Mouse (Mus musculus) spleen, embryonic (tissue): ENCODE results near the gene Olfr47.
"Not testable (repeated sequence)": the region's sequence is repeated elsewhere in the genome, so short reads cannot be mapped to it uniquely, and the experiment has no call there.

ENCODE experiments used
- CTCF ChIA-PET: fragments of 350-600 bp; sonication (Branson Sonifier 250); formaldehyde crosslinking; loops from one replicate; lab custom pipeline; 2022; lab: Charles Lee

The Olfr47 gene

DNA sequence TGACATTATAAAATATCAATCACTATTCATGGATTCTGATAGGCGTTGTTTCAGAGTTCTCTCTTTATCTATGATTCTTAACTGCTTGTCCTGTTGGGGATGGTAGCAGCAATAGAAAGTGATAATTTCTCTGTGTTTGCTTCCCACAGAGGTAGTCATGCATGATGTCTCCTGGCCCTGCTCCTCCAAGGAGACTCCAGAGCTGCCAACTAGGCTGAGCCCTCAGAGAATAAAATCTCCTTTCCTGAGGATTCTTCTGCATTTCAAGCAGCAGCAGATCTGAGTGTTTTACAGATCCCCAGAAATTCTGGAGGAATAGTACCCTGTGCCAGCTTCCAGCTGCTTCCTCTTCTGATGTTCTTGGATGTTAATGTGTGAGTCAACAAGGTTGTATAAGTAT lies at the start of gene Olfr47:
Olfr47 (plus strand) TSS at position 275 of the 400 bp plus-strand sequence.
- CTCF ChIA-PET, result not testable (repeated sequence)

DNA sequence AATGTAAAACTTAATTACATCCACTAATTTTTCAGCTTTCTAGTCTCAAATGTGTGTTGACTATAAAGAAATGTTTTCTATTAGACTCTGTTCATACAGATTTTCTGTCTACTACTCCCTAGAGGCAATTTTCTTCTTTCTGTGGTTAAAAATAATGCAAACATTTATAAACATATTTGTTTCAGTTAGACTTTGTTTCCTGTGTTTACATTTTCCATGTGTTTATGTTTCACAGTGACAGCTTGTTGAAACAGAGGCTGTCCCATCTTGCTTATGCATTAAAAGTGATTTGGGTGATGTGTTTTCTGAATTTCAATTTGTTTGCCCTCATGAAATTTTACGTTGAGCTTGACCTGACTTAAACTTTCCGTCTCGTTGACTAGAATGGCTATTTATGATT lies 40.3 kb upstream of the Olfr47 start:
- CTCF ChIA-PET, result no interaction called here

DNA sequence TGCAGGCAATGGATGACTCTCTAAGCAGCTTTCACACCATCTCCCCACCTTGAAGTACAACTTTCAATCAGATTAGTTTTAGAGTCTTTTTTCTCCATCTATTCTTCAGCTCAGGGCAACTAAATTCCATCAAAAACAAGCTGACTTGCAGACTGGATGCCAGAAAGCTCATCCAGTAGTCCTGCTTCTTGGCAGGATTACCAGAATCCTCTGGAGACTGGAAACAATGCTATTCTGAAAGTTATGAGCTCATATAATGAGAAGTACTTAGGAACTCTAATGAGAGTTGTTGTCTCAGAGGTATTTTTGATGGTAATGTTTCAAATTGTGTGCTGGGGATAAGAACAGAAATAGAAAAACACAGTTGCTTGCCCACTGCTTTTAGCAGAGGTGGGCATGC lies 34.5 kb upstream of the Olfr47 start, which contains the start of gene Olfr435:
Olfr435 (plus strand) TSS at position 366 of the 400 bp plus-strand sequence.
- CTCF ChIA-PET, result no interaction called here

GRCm38 (mm10) chr6:43198094-43198493 lies 33.2 kb upstream of the Olfr47 start:
- CTCF ChIA-PET, result no interaction called here

- CTCF ChIA-PET, result no interaction called here
These were observed 28.5 kb upstream of the Olfr47 start for GRCm38 (mm10) chr6:43202786-43203185.

GRCm38 (mm10) chr6:43205355-43205754 lies 26.0 kb upstream of the Olfr47 start:
- CTCF ChIA-PET, result no interaction called here

DNA sequence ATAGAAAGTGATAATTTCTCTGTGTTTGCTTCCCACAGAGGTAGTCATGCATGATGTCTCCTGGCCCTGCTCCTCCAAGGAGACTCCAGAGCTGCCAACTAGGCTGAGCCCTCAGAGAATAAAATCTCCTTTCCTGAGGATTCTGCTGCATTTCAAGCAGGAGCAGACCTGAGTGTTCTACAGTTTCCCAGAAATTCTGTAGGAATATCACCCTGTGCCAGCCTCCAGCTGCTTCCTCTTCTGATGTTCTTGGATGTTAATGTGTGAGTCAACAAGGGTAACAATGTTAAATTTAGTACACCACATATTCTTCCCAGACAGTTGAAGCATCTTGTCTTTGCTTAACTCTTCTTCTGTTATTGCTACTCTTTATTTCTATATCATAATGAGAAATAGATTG lies 18.5 kb upstream of the Olfr47 start, which contains the start of gene Olfr434:
Olfr434 (plus strand) TSS at position 149 of the 400 bp plus-strand sequence.
- CTCF ChIA-PET, result not testable (repeated sequence)

- CTCF ChIA-PET, result no interaction called here
These were observed 10.7 kb downstream of the Olfr47 start for GRCm38 (mm10) chr6:43242061-43242460.

- CTCF ChIA-PET, result no interaction called here
These were observed 16.1 kb downstream of the Olfr47 start for GRCm38 (mm10) chr6:43247396-43247795.

GRCm38 (mm10) chr6:43252994-43253393 lies 21.7 kb downstream of the Olfr47 start:
- CTCF ChIA-PET, result no interaction called here

DNA sequence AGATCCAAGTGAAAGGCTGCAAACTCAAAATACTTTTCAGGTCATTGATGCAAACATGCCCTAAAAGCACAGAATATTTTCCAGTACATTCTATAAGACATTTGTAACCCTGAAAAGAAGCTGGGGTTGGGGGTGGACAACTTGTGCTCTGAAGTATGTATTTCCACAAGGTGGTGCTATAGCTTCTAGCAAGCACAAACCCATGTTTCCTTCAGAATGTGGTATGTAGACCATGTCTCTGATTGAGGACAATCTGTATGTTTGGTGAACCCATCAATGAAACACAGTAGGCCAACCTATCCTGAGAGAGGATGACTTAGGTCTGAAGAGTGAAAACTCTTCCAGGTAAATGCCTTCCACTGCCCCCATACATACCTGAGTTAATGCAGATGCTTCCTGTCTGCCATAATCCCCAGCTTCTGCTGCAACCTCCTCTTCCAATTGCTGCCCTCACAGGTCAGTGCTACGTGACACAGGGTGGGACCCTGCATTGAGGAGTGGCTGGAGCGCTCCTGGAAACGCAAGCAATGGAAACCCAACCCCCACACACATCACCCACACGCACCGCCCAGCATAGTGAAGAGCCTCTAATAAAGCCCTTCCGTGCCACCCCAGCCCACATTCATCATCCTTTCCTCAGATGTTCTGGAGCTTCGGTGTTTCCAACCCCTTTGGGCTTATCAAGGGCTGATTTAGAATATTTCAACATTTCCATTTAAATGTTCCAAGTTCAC lies 23.0 kb downstream of the Olfr47 start:
- CTCF ChIA-PET, result no interaction called here

- CTCF ChIA-PET, result no interaction called here
These were observed 29.4 kb downstream of the Olfr47 start for GRCm38 (mm10) chr6:43260756-43261155.

GRCm38 (mm10) chr6:43265363-43266041 lies 34.2 kb downstream of the Olfr47 start, which contains the start of gene Arhgef5:
Gene Arhgef5 (plus strand): TSS chr6:43265582.
- CTCF ChIA-PET, result no interaction called here

DNA sequence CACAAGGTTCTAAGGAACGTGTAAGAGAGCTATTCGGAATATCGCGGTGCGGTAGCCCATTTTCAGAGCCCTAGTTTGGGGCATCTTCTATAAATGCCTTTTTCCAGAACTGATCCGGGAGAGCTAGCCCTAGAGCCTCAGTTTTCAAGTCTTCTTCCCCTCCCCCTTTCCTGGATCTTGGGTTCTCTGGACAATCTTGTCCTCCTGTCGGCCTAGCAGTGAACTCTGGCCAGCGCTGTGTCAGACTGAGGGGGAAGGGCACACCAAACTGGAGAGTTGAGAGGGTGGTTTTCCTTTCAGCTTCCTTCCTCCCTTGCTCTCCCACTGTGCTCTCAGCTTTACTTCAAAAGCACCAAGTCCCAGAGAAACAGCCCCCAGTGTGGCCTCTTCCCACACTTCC lies 35.0 kb downstream of the Olfr47 start:
- CTCF ChIA-PET, result no interaction called here

DNA sequence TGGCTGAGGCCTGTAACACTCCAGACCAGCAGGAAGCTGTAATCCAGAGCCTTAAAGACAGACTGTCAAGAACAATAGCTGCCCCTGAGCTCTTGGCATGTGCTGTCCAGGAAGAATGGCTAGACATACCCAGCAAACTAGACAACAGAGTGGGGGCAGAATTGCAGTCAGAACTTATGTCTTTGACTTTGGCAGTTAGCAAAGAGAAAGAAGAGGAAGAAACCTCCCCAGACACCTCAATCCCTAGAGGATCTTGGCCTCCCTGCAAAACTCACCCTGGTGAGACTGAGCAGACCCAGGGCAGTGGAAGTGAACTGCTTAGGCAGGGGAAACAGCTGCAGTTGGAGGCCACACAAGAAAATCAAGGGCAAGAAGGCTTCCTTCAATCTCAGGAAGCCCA lies 41.3 kb downstream of the Olfr47 start:
- CTCF ChIA-PET, result no interaction called here

- CTCF ChIA-PET, result no interaction called here
These were observed 42.8 kb downstream of the Olfr47 start for GRCm38 (mm10) chr6:43274123-43274522.

- CTCF ChIA-PET, result no interaction called here
These were observed 46.9 kb downstream of the Olfr47 start for GRCm38 (mm10) chr6:43278247-43278646.

- CTCF ChIA-PET, result no interaction called here
These were observed 49.2 kb downstream of the Olfr47 start for GRCm38 (mm10) chr6:43280481-43280880.
